Mouse (Mus musculus): ENCODE measurements around the gene Tbc1d8. TPM values are rescaled to one million over a fixed set of nuclear protein-coding genes. Genes with fewer than 3 reads are reported as not detected.

The Tbc1d8 gene
- total and polyA plus RNA-seq, 2 experiments from 2014 or later, result 6.4 to 16.7 TPM

- Histone ChIP-seq H3K36me3 (replicated peaks; ENCODE audit: control insufficient read depth, insufficient read depth, low read length) (no peaks in the 10 kb centered on the region), H3K27me3 (ENCODE audit: control insufficient read depth, insufficient read depth, low read length) (no peaks in the 10 kb centered on the region), H3K4me2 (ENCODE audit: low read depth, low read length) (no peak overlapping the region), H3K27ac (ENCODE audit: low read depth) (peak overlapping the region; percentile 22; the same call in 1 of the 2 replicates), H3K4me3 (ENCODE audit: low read depth, low read length) (no peak overlapping the region), H3K9me3 (replicated peaks; ENCODE audit: control insufficient read depth, low read length) (no peaks in the 10 kb centered on the region), H3K4me1 (ENCODE audit: control insufficient read depth, insufficient read depth) (peaks cover 48% of the 10 kb centered on the region), H3K9ac (replicated peaks; ENCODE audit: low read depth, low read length) (no peak overlapping the region)
- ATAC-seq (ENCODE audit: insufficient read depth, low read depth), result no peak
- no peak for DNase-seq (ENCODE audit: low spot score)
- WGBS, result 58% methylated on average over 6 of the region's 6 CpGs
- TF ChIP-seq EP300 (IDR thresholded peaks at IDR 0.05; ENCODE audit: low read depth), result no peak
- no peak for TF ChIP-seq CTCF (IDR thresholded peaks at IDR 0.05; ENCODE audit: low read depth)
These were observed 28.4 kb downstream of the Tbc1d8 start for GRCm38 (mm10) chr1:39450069-39450728.

GRCm38 (mm10) chr1:39449251-39449790 lies 29.2 kb downstream of the Tbc1d8 start:
- Histone ChIP-seq H3K36me3 (replicated peaks; ENCODE audit: control insufficient read depth, insufficient read depth, low read length) (no peaks in the 10 kb centered on the region), H3K4me2 (ENCODE audit: low read depth, low read length) (no peak overlapping the region), H3K9me3 (replicated peaks; ENCODE audit: control insufficient read depth, low read length) (no peaks in the 10 kb centered on the region), H3K9ac (replicated peaks; ENCODE audit: low read depth, low read length) (no peak overlapping the region), H3K27me3 (ENCODE audit: control insufficient read depth, insufficient read depth, low read length) (no peaks in the 10 kb centered on the region), H3K4me3 (ENCODE audit: low read depth, low read length) (no peak overlapping the region), H3K4me1 (ENCODE audit: control insufficient read depth, insufficient read depth) (peaks cover 51% of the 10 kb centered on the region), H3K27ac (ENCODE audit: low read depth) (0 out of 2 replicates have a peak overlapping the region, but pooled peaks have one; percentile 22)
- TF ChIP-seq CTCF (IDR thresholded peaks at IDR 0.05; ENCODE audit: low read depth) (no peak), EP300 (IDR thresholded peaks at IDR 0.05; ENCODE audit: low read depth) (no peak)
- DNase-seq (ENCODE audit: low spot score), result no peak
- ATAC-seq (ENCODE audit: insufficient read depth, low read depth), result no peak
- 61% methylated on average over 12 of the region's 12 CpGs for WGBS

GRCm38 (mm10) chr1:39448819-39449218 lies 29.7 kb downstream of the Tbc1d8 start:
- H3K9me3 ChIP-seq (replicated peaks; ENCODE audit: control insufficient read depth, low read length), result no peaks in the 10 kb centered on the region
- WGBS, result 95% methylated on average over 5 of the region's 5 CpGs
- H3K27ac ChIP-seq (ENCODE audit: low read depth), result no peak overlapping the region
- no peak overlapping the region for H3K4me3 ChIP-seq (ENCODE audit: low read depth, low read length)
- H3K9ac ChIP-seq (replicated peaks; ENCODE audit: low read depth, low read length), result no peak overlapping the region
- no peak for DNase-seq (ENCODE audit: low spot score)
- H3K4me2 ChIP-seq (ENCODE audit: low read depth, low read length), result no peak overlapping the region
- TF ChIP-seq CTCF (IDR thresholded peaks at IDR 0.05; ENCODE audit: low read depth), result no peak
- no peak for TF ChIP-seq EP300 (IDR thresholded peaks at IDR 0.05; ENCODE audit: low read depth)
- ATAC-seq (ENCODE audit: insufficient read depth, low read depth), result no peak
- no peaks in the 10 kb centered on the region for H3K36me3 ChIP-seq (replicated peaks; ENCODE audit: control insufficient read depth, insufficient read depth, low read length)
- no peaks in the 10 kb centered on the region for H3K27me3 ChIP-seq (ENCODE audit: control insufficient read depth, insufficient read depth, low read length)
- peaks cover 56% of the 10 kb centered on the region for H3K4me1 ChIP-seq (ENCODE audit: control insufficient read depth, insufficient read depth)

GRCm38 (mm10) chr1:39448238-39448637 lies 30.3 kb downstream of the Tbc1d8 start:
- DNase-seq (ENCODE audit: low spot score), result no peak
- H3K36me3 ChIP-seq (replicated peaks; ENCODE audit: control insufficient read depth, insufficient read depth, low read length), result no peaks in the 10 kb centered on the region
- 64% methylated on average over 5 of the region's 5 CpGs for WGBS
- H3K4me3 ChIP-seq (ENCODE audit: low read depth, low read length), result no peak overlapping the region
- peaks cover 62% of the 10 kb centered on the region for H3K4me1 ChIP-seq (ENCODE audit: control insufficient read depth, insufficient read depth)
- no peak overlapping the region for H3K4me2 ChIP-seq (ENCODE audit: low read depth, low read length)
- no peak for TF ChIP-seq EP300 (IDR thresholded peaks at IDR 0.05; ENCODE audit: low read depth)
- no peak for TF ChIP-seq CTCF (IDR thresholded peaks at IDR 0.05; ENCODE audit: low read depth)
- H3K27me3 ChIP-seq (ENCODE audit: control insufficient read depth, insufficient read depth, low read length), result no peaks in the 10 kb centered on the region
- no peak for ATAC-seq (ENCODE audit: insufficient read depth, low read depth)
- no peaks in the 10 kb centered on the region for H3K9me3 ChIP-seq (replicated peaks; ENCODE audit: control insufficient read depth, low read length)
- H3K27ac ChIP-seq (ENCODE audit: low read depth), result no peak overlapping the region
- H3K9ac ChIP-seq (replicated peaks; ENCODE audit: low read depth, low read length), result no peak overlapping the region

GRCm38 (mm10) chr1:39446178-39446577 lies 32.4 kb downstream of the Tbc1d8 start:
- H3K36me3 ChIP-seq (replicated peaks; ENCODE audit: control insufficient read depth, insufficient read depth, low read length), result no peaks in the 10 kb centered on the region
- H3K4me1 ChIP-seq (ENCODE audit: control insufficient read depth, insufficient read depth), result peaks cover 75% of the 10 kb centered on the region
- 18% methylated on average over 5 of the region's 5 CpGs for WGBS
- peak overlapping the region; percentile 11 for H3K27ac ChIP-seq (ENCODE audit: low read depth)
- no peak for TF ChIP-seq EP300 (IDR thresholded peaks at IDR 0.05; ENCODE audit: low read depth)
- no peak for TF ChIP-seq CTCF (IDR thresholded peaks at IDR 0.05; ENCODE audit: low read depth)
- H3K9me3 ChIP-seq (replicated peaks; ENCODE audit: control insufficient read depth, low read length), result no peaks in the 10 kb centered on the region
- H3K9ac ChIP-seq (replicated peaks; ENCODE audit: low read depth, low read length), result no peak overlapping the region
- H3K27me3 ChIP-seq (ENCODE audit: control insufficient read depth, insufficient read depth, low read length), result no peaks in the 10 kb centered on the region
- no peak for ATAC-seq (ENCODE audit: insufficient read depth, low read depth)
- no peak for DNase-seq (ENCODE audit: low spot score)
- H3K4me2 ChIP-seq (ENCODE audit: low read depth, low read length), result no peak overlapping the region
- no peak overlapping the region for H3K4me3 ChIP-seq (ENCODE audit: low read depth, low read length)
